Mouse (Mus musculus) spleen, postnatal 4 days (tissue): Measurements from ENCODE around the gene Cask.

Source experiments
- DNase-seq, 2 experiments: peaks; one replicate each; pipeline ENCODE4 v3.0.0; 2022; ENCODE audit warnings: low spot score in 2 of 2

The Cask gene

GRCm38 (mm10) chrX:13518019-13518418 lies 333.1 kb downstream of the Cask start:
- DNase-seq: no peak

- no peak for DNase-seq
These were observed 334.7 kb downstream of the Cask start for GRCm38 (mm10) chrX:13516451-13516850.

- no peak for DNase-seq
These were observed 337.3 kb downstream of the Cask start for GRCm38 (mm10) chrX:13513864-13514263.

GRCm38 (mm10) chrX:13513127-13513526 lies 338.0 kb downstream of the Cask start:
- DNase-seq: no peak

- DNase-seq: no peak
These were observed 344.8 kb downstream of the Cask start for GRCm38 (mm10) chrX:13506376-13506775.

- no peak for DNase-seq
These were observed 346.8 kb downstream of the Cask start for GRCm38 (mm10) chrX:13504389-13504788.

- no peak for DNase-seq
These were observed 348.2 kb downstream of the Cask start for GRCm38 (mm10) chrX:13502862-13503375.

GRCm38 (mm10) chrX:13500284-13500683 lies 350.9 kb downstream of the Cask start:
- no peak for DNase-seq

- no peak for DNase-seq
These were observed 356.1 kb downstream of the Cask start for GRCm38 (mm10) chrX:13494892-13495703.

GRCm38 (mm10) chrX:13492922-13493321 lies 358.2 kb downstream of the Cask start:
- DNase-seq: no peak

GRCm38 (mm10) chrX:13490941-13491340 lies 360.2 kb downstream of the Cask start:
- no peak for DNase-seq

- DNase-seq: no peak
These were observed 361.4 kb downstream of the Cask start for GRCm38 (mm10) chrX:13489761-13490160.

GRCm38 (mm10) chrX:13489001-13489400 lies 362.2 kb downstream of the Cask start:
- DNase-seq: no peak

GRCm38 (mm10) chrX:13484447-13484846 lies 366.7 kb downstream of the Cask start:
- no peak for DNase-seq

- no peak for DNase-seq
These were observed 368.6 kb downstream of the Cask start for GRCm38 (mm10) chrX:13482576-13482975.

- DNase-seq: no peak
These were observed 371.6 kb downstream of the Cask start for GRCm38 (mm10) chrX:13479570-13479969.

- no peak for DNase-seq
These were observed 372.9 kb downstream of the Cask start for GRCm38 (mm10) chrX:13478298-13478697.

GRCm38 (mm10) chrX:13477596-13477995 lies 373.6 kb downstream of the Cask start:
- no peak for DNase-seq

- no peak for DNase-seq
These were observed 375.8 kb downstream of the Cask start for GRCm38 (mm10) chrX:13475382-13475781.

- no peak for DNase-seq
These were observed 378.4 kb downstream of the Cask start for GRCm38 (mm10) chrX:13472751-13473225.

- no peak for DNase-seq
These were observed 379.2 kb downstream of the Cask start for GRCm38 (mm10) chrX:13471925-13472324.

GRCm38 (mm10) chrX:13469160-13470116 lies 381.7 kb downstream of the Cask start:
- DNase-seq: no peak
